Mouse (Mus musculus) frontal cortex, postnatal 14 days (tissue): ENCODE measurements at regions not wholly inside any gene's neighbourhood (a gene's known extent, or its start where the extent isn't known, plus 50 kb on each side); places are given as distances from the start of the nearest gene placed in this dataset.
A peak's percentile ranks its signal among the peaks of the same experiment; 100 is the strongest.

Source experiments
- DNase-seq, 2 experiments: peaks; one replicate each; pipeline ENCODE4 v3.0.0; 2022; ENCODE audit warnings: low spot score in 2 of 2

GRCm38 (mm10) chr12:71622761-71623160, 208.1 kb upstream of the Daam1 start:
- no peak for DNase-seq

GRCm38 (mm10) chr12:71623271-71623670, 207.6 kb upstream of the Daam1 start:
- no peak for DNase-seq

GRCm38 (mm10) chr12:71624076-71624475, 206.8 kb upstream of the Daam1 start:
- DNase-seq = no peak

- no peak for DNase-seq
Measured at GRCm38 (mm10) chr12:71624676-71625075, 206.2 kb upstream of the Daam1 start.

GRCm38 (mm10) chr12:71625115-71625514, 205.8 kb upstream of the Daam1 start:
- DNase-seq = no peak

GRCm38 (mm10) chr12:71626801-71627200, 204.1 kb upstream of the Daam1 start:
- no peak for DNase-seq

- DNase-seq = no peak
Measured at GRCm38 (mm10) chr12:71627421-71628339, 203.2 kb upstream of the Daam1 start.

GRCm38 (mm10) chr12:71628340-71628738, 202.5 kb upstream of the Daam1 start:
- DNase-seq = no peak

- DNase-seq = no peak
Measured at GRCm38 (mm10) chr12:71628796-71629195, 202.1 kb upstream of the Daam1 start.

GRCm38 (mm10) chr12:71630386-71630785, 200.5 kb upstream of the Daam1 start:
- no peak for DNase-seq

GRCm38 (mm10) chr12:71636300-71636699, 194.6 kb upstream of the Daam1 start:
- no peak for DNase-seq

GRCm38 (mm10) chr12:71637248-71637647, 193.6 kb upstream of the Daam1 start:
- DNase-seq = no peak

GRCm38 (mm10) chr12:71638246-71638645, 192.6 kb upstream of the Daam1 start:
- no peak for DNase-seq

- DNase-seq = no peak
Measured at GRCm38 (mm10) chr12:71640058-71640501, 190.8 kb upstream of the Daam1 start.

GRCm38 (mm10) chr12:71641486-71641885, 189.4 kb upstream of the Daam1 start:
- DNase-seq = no peak

- no peak for DNase-seq
Measured at GRCm38 (mm10) chr12:71642797-71643337, 188.0 kb upstream of the Daam1 start.

- DNase-seq = no peak
Measured at GRCm38 (mm10) chr12:71651251-71651650, 179.6 kb upstream of the Daam1 start.

GRCm38 (mm10) chr12:71693346-71694038, 137.4 kb upstream of the Daam1 start:
- peak; percentile 35 to 48 for DNase-seq

- DNase-seq = peak in 1 of 2 experiments; percentile 56
Measured at GRCm38 (mm10) chr12:71701753-71702152, 129.1 kb upstream of the Daam1 start.

- no peak for DNase-seq
Measured at GRCm38 (mm10) chr12:71702181-71702580, 128.7 kb upstream of the Daam1 start.

GRCm38 (mm10) chr12:71703146-71703902, 127.6 kb upstream of the Daam1 start:
- DNase-seq = no peak

- no peak for DNase-seq
Measured at GRCm38 (mm10) chr12:71704431-71704830, 126.4 kb upstream of the Daam1 start.
